Mouse (Mus musculus) ES-E14 (cell line): ENCODE results near the gene Sgsm2.
A peak's percentile ranks its signal among the peaks of the same experiment; 100 is the strongest.

Source experiments
- HCFC1 ChIP-seq: IDR thresholded peaks from 2 replicates; pipeline ENCODE4 v1.6.1; 2012; ENCODE audit warnings: low read length, inconsistent platforms, borderline replicate concordance; ENCODE audit not compliant: insufficient read depth
- MAFK ChIP-seq: IDR thresholded peaks from 2 replicates; pipeline ENCODE4 v1.6.1; 2014; ENCODE audit warnings: mild to moderate bottlenecking, low read depth, low read length, inconsistent platforms; ENCODE audit not compliant: insufficient read depth
- ZC3H11A ChIP-seq: IDR thresholded peaks from 2 replicates; pipeline ENCODE4 v1.6.1; 2012; ENCODE audit warnings: low read depth, mild to moderate bottlenecking, inconsistent platforms, low read length, borderline replicate concordance
- ZNF384 ChIP-seq: IDR thresholded peaks from 2 replicates; pipeline ENCODE4 v1.6.1; 2012; ENCODE audit warnings: low read depth, low read length, inconsistent platforms

DNA sequence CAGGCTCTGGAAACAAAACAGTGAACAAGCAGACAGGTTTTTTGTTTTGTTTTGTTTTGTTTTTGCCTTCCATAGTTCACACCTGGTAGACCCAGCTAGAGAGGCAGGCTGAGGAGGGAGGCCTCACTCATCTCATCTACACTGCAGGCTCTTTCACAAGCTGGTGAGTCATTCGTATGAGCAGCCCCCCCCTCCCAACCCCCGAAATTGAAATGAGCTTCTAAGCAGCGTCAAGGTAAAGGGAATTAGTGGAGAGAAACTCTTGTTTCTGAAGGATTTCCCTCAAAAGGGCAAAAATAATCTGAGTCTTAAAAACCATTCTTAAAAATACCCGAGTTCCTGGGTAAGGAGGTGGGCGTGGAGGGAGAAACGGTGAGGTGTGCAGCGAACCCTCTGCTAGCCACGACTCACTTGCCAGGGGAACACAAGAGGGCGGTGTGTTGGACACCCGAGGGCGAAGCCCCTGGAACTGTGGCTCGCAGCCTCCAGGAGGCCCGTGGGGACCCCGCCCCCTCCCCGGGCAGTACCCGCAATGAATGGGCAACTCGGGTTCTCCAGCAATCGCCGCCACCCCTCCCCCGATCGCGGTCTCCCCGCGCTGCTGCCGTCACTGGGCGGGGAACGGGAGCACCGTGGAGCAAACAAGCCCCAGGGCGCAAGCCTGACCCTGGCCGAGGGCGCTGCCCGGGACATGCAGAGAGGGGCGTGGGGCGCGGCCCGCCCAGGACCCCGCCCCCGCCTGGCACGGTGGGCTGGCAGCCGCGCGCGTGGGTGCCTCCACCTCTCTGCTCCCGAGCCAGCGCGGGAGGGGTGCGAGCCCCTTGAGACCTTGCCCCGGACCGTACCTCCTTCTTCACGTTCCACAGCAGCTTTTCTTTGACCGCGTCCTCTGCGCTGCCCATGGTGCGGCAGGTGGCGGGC lies 620 bp downstream of the Sgsm2 start:
- TF ChIP-seq ZNF384 (no peak), MAFK (no peak), ZC3H11A (no peak), HCFC1 (peak; percentile 52; the same call in 1 of the 2 replicates)
